Mouse (Mus musculus) T-cell, adult 2 months (primary cell): ENCODE data around the gene Ppa1.

Source experiments
- DNase-seq: peaks from one replicate; pipeline ENCODE4 v3.0.0; 2022; ENCODE audit warnings: low spot score

Ppa1 gene

DNA sequence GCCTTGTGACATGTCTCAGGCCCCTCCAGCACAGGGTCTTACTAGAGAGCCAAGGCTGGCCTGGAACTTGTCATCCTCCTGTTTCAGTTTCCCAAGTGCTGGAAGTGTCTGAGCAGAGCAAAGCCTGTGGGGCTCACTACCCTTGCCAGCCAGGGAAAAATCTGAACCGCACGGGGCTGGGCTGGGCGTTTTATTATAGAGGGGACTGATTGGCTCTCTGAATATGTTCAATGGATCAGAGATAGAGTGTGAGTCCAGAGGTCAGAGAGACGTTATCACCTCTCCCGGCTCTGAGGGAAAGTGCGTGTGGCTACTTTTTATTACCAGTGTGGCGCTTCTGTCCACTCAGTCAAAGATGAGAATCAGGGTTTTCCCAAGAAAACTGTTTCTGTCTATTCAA, 1.8 kb upstream of the Ppa1 start:
- no peak for DNase-seq

DNA sequence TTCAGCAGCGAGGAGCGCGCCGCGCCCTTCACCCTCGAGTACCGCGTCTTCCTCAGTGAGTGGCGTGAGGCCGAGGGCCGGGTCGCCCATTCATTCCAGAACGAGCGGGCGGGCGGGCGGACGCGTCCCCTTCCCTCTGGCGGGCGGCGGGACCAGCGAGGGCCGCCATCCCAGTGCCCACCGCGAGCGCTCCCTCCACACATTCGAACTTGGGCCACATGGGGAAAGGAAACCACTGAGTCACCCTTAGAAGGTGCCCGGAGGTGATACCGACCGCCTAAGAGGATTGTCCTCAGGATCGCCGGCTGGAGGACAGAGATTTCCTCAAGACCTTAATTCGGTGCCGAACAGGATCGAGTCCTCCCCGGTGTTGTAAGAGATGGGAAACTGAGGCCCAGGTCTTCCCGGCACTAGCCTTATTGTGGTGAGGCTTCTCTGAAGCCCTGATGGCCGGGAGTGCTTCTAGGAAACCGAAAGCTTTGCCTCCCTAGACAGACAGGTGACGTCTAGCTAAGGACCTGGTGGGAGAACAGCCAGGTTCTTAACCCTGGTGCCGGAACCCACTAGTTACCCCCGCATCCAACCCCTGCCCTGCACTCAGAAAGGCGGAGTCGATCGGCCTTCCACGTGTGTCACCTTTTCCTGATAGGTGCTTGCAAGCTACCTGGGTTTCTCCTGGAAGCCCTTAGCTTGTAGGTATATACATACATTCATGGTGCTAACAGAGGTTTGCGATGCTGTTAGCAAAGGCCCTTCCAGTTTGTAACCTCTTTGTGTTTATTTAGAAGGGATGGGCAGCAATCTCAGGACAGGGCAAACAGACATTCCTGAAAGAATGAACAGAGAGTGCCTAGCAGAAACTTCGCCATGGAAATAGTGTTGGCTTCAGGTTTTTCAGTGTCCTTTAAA, 639 bp downstream of the Ppa1 start:
- peak; percentile 9 for DNase-seq

GRCm38 (mm10) chr10:61654105-61654504, 5.8 kb downstream of the Ppa1 start:
- DNase-seq = no peak

GRCm38 (mm10) chr10:61654691-61655090, 6.3 kb downstream of the Ppa1 start:
- DNase-seq = no peak

DNA sequence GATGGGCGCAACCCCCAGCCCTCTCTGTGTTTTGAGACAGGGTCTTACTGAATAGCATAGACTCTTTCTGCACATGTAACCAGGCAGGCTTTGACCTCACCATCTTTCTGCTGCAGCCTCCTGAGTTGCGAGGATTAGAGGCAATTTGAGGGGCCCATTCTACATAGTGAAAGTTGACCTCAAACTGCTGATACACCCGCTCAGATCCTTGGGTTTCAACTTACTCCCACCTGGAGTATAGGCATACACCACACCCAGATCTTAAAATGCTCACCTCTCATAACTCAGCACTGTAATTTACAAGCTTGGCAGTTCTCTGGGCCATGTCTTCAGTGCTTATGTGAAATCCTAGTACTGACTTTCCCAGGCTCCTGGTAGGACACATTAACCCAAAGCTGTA, 6.8 kb downstream of the Ppa1 start:
- no peak for DNase-seq

GRCm38 (mm10) chr10:61656928-61657882, 8.9 kb downstream of the Ppa1 start:
- DNase-seq = no peak

- peak; percentile 48 for DNase-seq
These were observed 9.6 kb downstream of the Ppa1 start for GRCm38 (mm10) chr10:61657985-61658384.

DNA sequence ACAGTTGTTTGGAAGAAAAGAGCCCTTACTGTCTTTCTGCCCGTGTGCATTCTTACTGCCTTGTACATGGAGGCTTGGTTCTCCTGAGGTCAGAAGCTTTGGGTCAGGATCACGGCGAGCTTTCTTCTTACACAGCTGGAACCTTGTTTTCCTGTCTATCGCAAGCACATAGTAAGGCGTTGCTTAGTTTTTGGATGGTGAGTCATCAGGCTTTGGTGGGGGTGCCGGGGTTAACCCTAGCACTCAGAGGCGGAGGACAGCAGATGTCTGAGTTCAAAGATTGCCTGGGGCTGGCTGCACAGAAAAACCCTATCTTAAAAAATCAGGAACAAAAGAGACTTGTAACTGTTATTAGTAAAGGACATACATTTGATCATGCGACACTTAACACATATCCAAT, 13.5 kb downstream of the Ppa1 start:
- no peak for DNase-seq

DNA sequence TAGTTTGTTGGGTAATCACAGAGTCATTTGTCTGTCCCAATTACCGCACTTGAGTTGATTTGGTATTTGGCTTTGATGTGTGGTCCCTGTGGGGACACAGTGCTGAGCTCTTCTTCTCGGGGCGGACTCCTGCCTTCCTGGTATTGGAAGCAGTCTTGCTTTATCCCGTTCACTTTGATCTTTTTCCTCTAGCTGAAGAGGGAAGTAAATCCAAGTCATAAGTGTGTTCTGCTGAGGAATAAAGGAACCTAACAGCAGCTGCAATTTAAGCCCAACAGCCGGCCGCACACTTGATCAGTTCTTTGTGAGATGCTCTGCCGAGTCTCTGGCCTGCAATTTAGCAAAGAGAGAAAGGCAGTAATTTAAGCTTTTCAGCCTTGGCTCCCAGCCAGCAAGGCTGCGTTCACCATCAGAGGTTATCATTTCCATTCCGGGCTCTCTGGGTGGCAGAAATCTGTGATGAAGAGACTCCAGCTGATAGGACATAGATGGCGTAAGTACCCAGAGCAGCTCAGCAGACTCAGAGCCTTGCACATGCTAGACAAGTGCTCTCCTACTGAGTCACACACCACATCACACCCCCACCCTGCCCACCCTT, 14.1 kb downstream of the Ppa1 start:
- DNase-seq = no peak

- no peak for DNase-seq
These were observed 16.8 kb downstream of the Ppa1 start for GRCm38 (mm10) chr10:61665111-61665510.

- no peak for DNase-seq
These were observed 17.3 kb downstream of the Ppa1 start for GRCm38 (mm10) chr10:61665651-61666050.

- DNase-seq = no peak
These were observed 20.9 kb downstream of the Ppa1 start for GRCm38 (mm10) chr10:61669289-61669688.

- no peak for DNase-seq
These were observed 21.5 kb downstream of the Ppa1 start for GRCm38 (mm10) chr10:61669896-61670295.

- DNase-seq = no peak
These were observed 22.4 kb downstream of the Ppa1 start for GRCm38 (mm10) chr10:61670758-61671157.

- DNase-seq = no peak
These were observed 27.6 kb downstream of the Ppa1 start for GRCm38 (mm10) chr10:61675935-61676334.

DNA sequence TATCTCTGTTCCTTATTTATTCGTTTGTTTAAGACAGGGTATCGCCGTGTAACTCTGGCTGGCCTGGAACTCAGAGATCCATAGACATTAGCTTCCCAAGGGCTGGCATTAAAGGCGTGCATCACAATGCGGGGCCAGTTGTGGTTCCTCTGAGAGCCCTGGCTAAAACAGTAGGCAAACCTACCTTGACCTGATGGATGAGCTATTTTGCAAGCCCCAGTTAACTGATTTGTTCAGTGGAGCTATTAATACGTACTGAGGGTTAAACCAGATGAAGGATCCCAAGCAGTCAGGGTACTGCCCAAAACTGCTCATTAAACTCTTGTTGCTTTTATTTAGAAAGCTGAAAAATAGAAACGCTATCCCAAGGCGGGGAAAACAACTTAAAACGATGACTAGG, 31.2 kb downstream of the Ppa1 start:
- DNase-seq = no peak

GRCm38 (mm10) chr10:61680015-61680913, 31.9 kb downstream of the Ppa1 start, which contains the start of gene Sar1a:
Sar1a (plus strand) TSS chr10:61680299.
- peak; percentile 98 for DNase-seq

DNA sequence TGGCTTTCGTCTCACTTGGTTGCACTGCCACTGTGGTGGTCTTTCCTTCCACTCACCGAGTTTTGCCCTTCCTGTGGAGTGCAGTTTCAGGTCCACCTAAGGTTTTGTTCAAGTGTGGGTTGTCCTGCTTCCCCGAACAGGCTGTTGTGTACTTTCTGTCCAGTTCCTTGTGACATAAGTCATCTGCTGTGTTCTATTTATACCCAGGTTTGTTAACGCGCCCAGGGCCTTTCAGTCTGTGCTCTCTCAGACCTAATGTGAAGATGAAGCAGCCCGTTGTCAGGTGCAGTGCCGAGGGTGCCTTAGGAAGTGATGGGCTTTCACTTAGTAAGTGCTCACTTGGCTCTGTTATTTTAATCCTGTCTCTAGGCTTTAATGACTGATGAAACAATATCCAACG, 41.1 kb downstream of the Ppa1 start:
- no peak for DNase-seq

DNA sequence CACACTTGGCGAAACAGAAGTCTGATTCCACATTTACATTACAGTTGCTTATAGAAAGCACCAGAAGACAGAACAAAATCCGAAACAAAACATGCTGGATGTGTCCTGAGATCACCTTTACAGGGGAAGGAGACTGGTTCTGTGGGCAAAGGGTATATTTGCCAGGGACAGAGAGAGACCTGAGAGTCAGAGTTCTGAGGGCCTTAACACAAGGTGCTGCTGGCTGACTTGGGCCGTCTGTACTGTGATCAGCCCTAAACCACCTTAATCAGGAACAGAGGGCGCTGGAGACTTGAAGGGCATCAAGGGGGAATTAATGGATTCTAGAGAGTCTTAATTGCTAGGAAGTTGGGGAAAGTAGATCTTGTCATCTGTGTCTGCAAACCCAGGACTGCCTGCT, 45.2 kb downstream of the Ppa1 start:
- no peak for DNase-seq

GRCm38 (mm10) chr10:61694870-61695670, 46.7 kb downstream of the Ppa1 start, which contains the start of gene Tysnd1:
Tysnd1 (plus strand) TSS chr10:61695514.
- DNase-seq = peak; percentile 93
